Mouse (Mus musculus) forebrain, embryonic 10.5 days (tissue): ENCODE results near the gene Gm11168. TPM values are rescaled to one million over a fixed set of nuclear protein-coding genes. Genes with fewer than 3 reads are reported as not detected.
"Not testable (repeated sequence)": the region's sequence is repeated elsewhere in the genome, so short reads cannot be mapped to it uniquely, and the experiment has no call there.

ENCODE experiments used
- DNase-seq: peaks from one replicate; pipeline ENCODE4 v3.0.0-alpha.2; 2017; ENCODE audit warnings: low spot score; ENCODE audit errors: extremely low spot score
- H3K27ac ChIP-seq: fragments of 300-500 bp; sonication (generic); 2 replicates; pipeline ENCODE4 v1.5.1; 2016; ENCODE audit warnings: mild to moderate bottlenecking
- H3K27me3 ChIP-seq: fragments of 300-500 bp; sonication (generic); 2 replicates; pipeline ENCODE4 v1.6.1; 2016; ENCODE audit warnings: mild to moderate bottlenecking; ENCODE audit not compliant: poor library complexity, severe bottlenecking
- H3K36me3 ChIP-seq: fragments of 300-500 bp; sonication (generic); replicated peaks from 2 replicates; pipeline ENCODE4 v1.6.1; 2016; ENCODE audit warnings: mild to moderate bottlenecking, moderate library complexity
- H3K4me1 ChIP-seq: fragments of 300-500 bp; sonication (generic); 2 replicates; pipeline ENCODE4 v1.6.1; 2016
- H3K4me3 ChIP-seq: fragments of 300-500 bp; sonication (generic); 2 replicates; pipeline ENCODE4 v1.5.1; 2016; ENCODE audit warnings: mild to moderate bottlenecking, moderate library complexity
- H3K9me3 ChIP-seq: fragments of 300-500 bp; sonication (generic); 2 replicates; pipeline ENCODE4 v1.6.1; 2016; ENCODE audit warnings: mild to moderate bottlenecking, moderate library complexity
- WGBS: fragments of 180-500 bp; shearing (Covaris S2); methylation state at CpG from one replicate; pipeline ENCODE4 v1.1.7; 2016; 5-methylcytosine and 5-hydroxymethylcytosine counted together
- polyA plus RNA-seq: library from polyadenylated mRNA; unstranded; fragments of >200 nt; fragmentation: Nextera tagmentation; extraction: Ambion mirVana; gene quantifications from 2 replicates; pipeline ENCODE4 v1.2.1, GENCODE M21; 2016

Gene Gm11168
- polyA plus RNA-seq, 1 experiment from 2014 or later: not detected

DNA sequence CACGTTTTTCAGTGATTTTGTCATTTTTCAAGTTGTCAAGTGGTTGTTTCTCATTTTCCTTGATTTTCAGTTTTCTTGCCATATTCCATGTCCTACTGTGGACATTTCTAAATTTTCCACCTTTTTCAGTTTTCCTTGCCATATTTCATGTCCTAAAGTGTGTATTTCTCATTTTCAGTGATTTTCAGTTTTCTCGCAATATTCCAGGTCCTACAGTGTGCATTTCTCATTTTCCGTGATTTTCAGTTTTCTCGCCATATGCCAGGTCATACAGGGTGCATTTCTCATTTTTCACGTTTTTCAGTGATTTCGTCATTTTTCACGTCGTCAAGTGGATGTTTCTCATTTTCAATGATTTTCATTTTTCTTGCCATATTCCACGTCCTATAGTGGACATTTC lies 15.8 kb downstream of the Gm11168 start:
- H3K27me3 ChIP-seq, H3K9me3 ChIP-seq, DNase-seq, H3K27ac ChIP-seq, H3K4me3 ChIP-seq, H3K4me1 ChIP-seq, H3K36me3 ChIP-seq: not testable (repeated sequence)
- 61% methylated on average over 9 of the region's 9 CpGs for WGBS

GRCm38 (mm10) chr9:3019835-3020727 lies 16.9 kb downstream of the Gm11168 start:
- H3K27me3 ChIP-seq, H3K4me1 ChIP-seq, H3K4me3 ChIP-seq, DNase-seq, H3K27ac ChIP-seq, H3K36me3 ChIP-seq, H3K9me3 ChIP-seq: not testable (repeated sequence)
- WGBS: 77% methylated on average over 17 of the region's 19 CpGs

DNA sequence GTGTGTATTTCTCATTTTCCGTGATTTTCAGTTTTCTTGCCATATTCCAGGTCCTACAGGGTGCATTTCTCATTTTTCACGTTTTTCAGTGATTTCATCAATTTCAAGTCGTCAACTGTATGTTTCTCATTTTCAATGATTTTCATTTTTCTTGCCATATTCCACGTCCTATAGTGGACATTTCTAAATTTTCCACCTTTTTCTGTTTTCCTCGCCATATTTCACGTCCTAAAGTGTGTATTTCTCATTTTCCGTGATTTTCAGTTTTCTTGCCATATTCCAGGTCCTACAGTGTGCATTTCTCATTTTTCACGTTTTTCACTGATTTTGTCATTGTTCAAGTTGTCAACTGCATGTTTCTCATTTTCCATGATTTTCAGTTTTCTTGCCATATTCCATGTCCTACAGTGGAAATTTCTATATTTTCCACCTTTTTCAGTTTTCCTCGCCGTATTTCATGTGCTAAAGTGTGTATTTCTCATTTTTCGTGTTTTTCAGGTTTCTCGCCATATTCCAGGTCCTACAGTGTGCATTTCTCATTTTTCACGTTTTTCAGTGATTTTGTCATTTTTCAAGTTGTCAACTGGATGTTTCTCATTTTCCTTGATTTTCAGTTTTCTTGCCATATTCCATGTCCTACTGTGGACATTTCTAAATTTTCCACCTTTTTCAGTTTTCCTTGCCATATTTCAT lies 19.3 kb downstream of the Gm11168 start:
- H3K36me3 ChIP-seq, H3K4me3 ChIP-seq, H3K27me3 ChIP-seq, H3K27ac ChIP-seq, H3K9me3 ChIP-seq, H3K4me1 ChIP-seq: not testable (repeated sequence)
- peak; percentile 27 for DNase-seq
- 73% methylated on average over 11 of the region's 13 CpGs for WGBS

- not testable (repeated sequence) for DNase-seq, H3K27me3 ChIP-seq, H3K4me3 ChIP-seq, H3K27ac ChIP-seq, H3K36me3 ChIP-seq, H3K4me1 ChIP-seq, H3K9me3 ChIP-seq
- WGBS: 72% methylated on average over 12 of the region's 13 CpGs
Measured at GRCm38 (mm10) chr9:3023312-3023984, 20.3 kb downstream of the Gm11168 start, which contains the start of gene Gm10718. Gene Gm10718, plus strand, starts transcription at chr9:3023547.

- 77% methylated on average over 16 of the region's 16 CpGs for WGBS
Measured at GRCm38 (mm10) chr9:3023985-3024648, 21.0 kb downstream of the Gm11168 start.

GRCm38 (mm10) chr9:3024912-3025467 lies 21.8 kb downstream of the Gm11168 start, which contains the start of gene Gm10717:
Gene Gm10717, plus strand, starts transcription at chr9:3025417.
- not testable (repeated sequence) for H3K27me3 ChIP-seq, DNase-seq, H3K4me3 ChIP-seq, H3K4me1 ChIP-seq, H3K36me3 ChIP-seq, H3K9me3 ChIP-seq, H3K27ac ChIP-seq
- 73% methylated on average over 12 of the region's 12 CpGs for WGBS

More at GRCm38 (mm10) chr9:3023985-3024648, 21.0 kb downstream of the Gm11168 start:
- H3K4me3 ChIP-seq, H3K4me1 ChIP-seq, DNase-seq, H3K27me3 ChIP-seq, H3K27ac ChIP-seq, H3K36me3 ChIP-seq, H3K9me3 ChIP-seq: not testable (repeated sequence)

DNA sequence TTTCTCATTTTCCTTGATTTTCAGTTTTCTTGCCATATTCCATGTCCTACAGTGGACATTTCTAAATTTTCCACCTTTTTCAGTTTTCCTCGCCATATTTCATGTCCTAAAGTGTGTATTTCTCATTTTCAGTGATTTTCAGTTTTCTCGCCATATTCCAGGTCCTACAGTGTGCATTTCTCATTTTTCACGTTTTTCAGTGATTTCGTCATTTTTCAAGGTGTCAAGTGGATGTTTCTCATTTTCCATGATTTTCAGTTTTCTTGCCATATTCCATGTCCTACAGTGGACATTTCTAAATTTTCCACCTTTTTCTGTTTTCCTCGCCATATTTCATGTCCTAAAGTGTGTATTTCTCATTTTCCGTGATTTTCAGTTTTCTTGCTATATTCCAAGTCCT lies 22.5 kb downstream of the Gm11168 start:
- 74% methylated on average over 5 of the region's 6 CpGs for WGBS
- not testable (repeated sequence) for H3K9me3 ChIP-seq, H3K36me3 ChIP-seq, H3K4me1 ChIP-seq, H3K27ac ChIP-seq, H3K4me3 ChIP-seq, DNase-seq, H3K27me3 ChIP-seq

DNA sequence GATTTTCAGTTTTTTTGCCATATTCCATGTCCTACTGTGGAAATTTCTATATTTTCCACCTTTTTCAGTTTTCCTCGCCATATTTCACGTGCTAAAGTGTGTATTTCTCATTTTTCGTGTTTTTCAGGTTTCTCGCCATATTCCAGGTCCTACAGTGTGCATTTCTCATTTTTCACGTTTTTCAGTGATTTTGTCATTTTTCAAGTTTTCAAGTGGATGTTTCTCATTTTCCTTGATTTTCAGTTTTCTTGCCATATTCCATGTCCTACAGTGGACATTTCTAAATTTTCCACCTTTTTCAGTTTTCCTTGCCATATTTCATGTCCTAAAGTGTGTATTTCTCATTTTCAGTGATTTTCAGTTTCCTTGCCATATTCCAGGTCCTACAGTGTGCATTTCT lies 23.0 kb downstream of the Gm11168 start:
- H3K4me3 ChIP-seq, H3K36me3 ChIP-seq, H3K27ac ChIP-seq, H3K9me3 ChIP-seq, H3K4me1 ChIP-seq, DNase-seq, H3K27me3 ChIP-seq: not testable (repeated sequence)
- WGBS: 75% methylated on average over 5 of the region's 5 CpGs

DNA sequence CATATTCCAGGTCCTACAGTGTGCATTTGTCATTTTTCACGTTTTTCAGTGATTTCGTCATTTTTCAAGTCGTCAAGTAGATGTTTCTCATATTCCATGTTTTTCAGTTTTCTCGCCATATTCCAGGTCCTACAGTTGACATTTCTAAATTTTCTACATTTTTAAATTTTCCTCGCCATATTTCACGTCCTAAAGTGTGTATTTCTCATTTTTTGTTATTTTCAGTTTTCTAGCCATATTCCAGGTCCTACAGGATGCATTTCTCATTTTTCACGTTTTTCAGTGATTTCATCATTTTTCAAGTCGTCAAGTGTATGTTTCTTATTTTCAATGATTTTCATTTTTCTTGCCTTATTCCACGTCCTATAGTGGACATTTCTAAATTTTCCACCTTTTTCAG lies 23.6 kb downstream of the Gm11168 start:
- not testable (repeated sequence) for H3K27ac ChIP-seq, H3K4me3 ChIP-seq, H3K4me1 ChIP-seq, DNase-seq, H3K36me3 ChIP-seq, H3K27me3 ChIP-seq, H3K9me3 ChIP-seq
- WGBS: 67% methylated on average over 9 of the region's 9 CpGs

GRCm38 (mm10) chr9:3027200-3027599 lies 24.1 kb downstream of the Gm11168 start:
- DNase-seq: peak; percentile 82
- not testable (repeated sequence) for H3K4me3 ChIP-seq, H3K9me3 ChIP-seq, H3K27ac ChIP-seq, H3K27me3 ChIP-seq, H3K36me3 ChIP-seq, H3K4me1 ChIP-seq
- 71% methylated on average over 9 of the region's 9 CpGs for WGBS

GRCm38 (mm10) chr9:3029276-3030000 lies 26.3 kb downstream of the Gm11168 start:
- not testable (repeated sequence) for H3K4me3 ChIP-seq, DNase-seq, H3K27me3 ChIP-seq, H3K36me3 ChIP-seq, H3K4me1 ChIP-seq, H3K27ac ChIP-seq, H3K9me3 ChIP-seq
- WGBS: 63% methylated on average over 14 of the region's 16 CpGs
